Mouse (Mus musculus) urinary bladder, adult 18-20 months (tissue): ENCODE measurements around the gene Tbcc.
A peak's percentile ranks its signal among the peaks of the same experiment; 100 is the strongest.
"Not testable (repeated sequence)": the region's sequence is repeated elsewhere in the genome, so short reads cannot be mapped to it uniquely, and the experiment has no call there.

Experiments
- DNase-seq, 2 experiments: peaks; one replicate each; pipeline ENCODE4 v3.0.0; 2022; ENCODE audit warnings: low spot score in 2 of 2, mixed read lengths in 2 of 2

The Tbcc gene

DNA sequence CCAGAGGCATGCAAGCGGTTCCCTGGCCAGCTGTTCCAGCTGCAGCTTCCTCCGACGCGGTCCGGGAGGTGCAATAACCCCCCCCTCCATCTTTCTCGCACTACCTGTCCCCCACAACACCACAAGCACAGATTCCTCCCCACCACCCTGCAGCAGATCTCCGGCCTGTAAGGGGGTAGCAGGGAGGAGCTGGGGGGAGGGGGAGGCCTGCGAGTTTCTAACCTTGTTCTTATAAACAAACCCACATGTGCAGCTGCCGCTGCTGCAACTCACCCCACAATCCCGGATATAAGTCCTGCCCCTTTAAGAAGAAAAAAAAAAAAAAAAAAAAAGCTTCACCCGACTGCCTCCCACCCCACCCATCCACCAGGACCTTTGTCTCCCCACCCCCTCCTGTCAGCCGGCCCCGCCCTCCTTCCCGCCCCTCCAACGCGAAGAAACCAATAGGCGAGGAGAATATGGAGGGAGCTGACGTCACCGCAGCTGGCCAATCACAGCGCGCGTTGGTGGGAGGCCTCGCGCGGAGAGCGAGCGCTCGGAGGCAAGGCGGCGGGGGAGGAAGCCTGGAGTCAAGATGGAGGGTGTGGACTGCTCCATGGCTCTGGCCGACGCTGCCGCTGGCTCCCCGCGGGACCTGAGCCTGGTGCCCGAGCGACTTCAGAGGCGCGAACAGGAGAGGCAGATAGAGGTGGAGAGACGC lies at the start of gene Tbcc:
TSS of gene Tbcc (plus strand) at position 569 of the 700 bp plus-strand sequence.
- peak; percentile 90 to 96 for DNase-seq

DNA sequence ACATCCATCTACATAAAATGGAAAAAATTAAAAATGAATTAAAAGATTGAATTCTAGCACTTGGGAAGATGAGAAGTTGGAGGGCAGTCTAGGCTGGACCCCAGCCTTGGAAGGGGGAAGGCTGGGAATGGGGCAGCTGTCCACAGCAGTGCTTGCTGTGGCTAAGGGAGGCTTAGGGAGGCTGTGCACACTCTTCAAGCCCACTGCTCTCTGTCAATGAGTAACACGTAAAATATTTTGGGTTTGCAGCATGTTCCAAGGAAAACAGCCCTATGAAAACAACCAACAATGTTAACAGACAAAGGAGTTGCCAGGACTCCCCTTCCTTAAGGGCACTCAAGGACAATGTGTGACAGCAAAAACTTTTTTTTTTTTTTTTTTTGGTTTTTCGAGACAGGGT lies 47.5 kb upstream of the Tbcc start:
- DNase-seq, result no peak

DNA sequence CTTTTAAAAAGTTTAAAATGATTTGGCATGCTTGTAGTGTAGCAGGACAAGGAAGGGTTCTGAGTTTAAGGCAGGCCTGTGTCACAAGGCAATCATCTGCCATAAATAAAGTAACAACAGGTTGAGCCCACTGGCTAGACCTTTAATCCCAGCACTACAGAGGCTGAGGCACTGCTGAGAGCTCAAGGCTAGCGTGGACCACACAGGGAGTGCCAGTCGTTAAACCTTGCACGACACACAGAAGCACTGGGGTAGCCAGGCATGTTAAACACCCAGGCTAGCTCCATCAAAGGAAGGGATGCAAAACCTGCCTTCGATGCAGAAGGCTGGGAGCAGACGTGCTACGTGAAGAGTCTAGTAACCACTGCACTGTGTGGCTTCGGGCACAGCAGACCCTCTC lies 46.8 kb upstream of the Tbcc start:
- DNase-seq, result no peak

DNA sequence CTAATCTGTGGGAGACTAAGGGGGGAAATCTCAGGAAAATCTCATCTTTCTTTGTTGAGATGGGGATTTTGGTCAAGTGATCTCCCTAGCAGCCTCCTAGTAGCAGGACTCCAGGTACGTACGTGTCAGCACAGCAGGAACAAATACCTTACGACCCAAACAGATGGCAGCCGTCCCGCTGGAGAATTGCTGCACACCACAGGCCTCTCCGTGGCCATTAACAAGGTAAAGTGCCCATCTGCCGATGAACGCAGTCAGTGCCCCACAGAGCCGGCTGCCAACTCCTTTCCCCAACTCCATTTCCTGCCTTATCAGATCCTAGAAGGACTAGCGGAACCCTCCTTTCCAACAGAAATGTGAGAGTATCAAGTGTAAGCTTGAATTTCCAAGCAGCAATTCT lies 45.7 kb upstream of the Tbcc start:
- no peak for DNase-seq

DNA sequence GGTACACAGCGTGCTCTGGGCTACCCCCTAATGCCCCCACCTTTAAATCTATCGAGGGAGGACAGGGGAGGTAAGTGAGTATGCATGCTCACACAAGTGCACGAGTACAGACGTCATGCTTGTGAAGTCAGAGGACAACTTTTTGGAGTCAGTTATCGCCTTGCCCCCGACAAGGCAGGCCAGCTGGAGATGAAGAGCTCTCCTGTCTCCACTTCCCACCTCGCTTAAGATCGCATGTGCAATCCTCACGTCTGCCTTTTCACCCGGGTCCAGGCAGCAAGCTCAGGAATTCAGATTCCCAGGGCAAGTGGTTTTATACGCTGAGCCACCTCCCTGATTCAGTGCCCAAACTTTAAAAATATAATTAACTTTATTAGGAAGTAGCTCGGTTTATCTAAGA lies 45.2 kb upstream of the Tbcc start:
- no peak for DNase-seq

DNA sequence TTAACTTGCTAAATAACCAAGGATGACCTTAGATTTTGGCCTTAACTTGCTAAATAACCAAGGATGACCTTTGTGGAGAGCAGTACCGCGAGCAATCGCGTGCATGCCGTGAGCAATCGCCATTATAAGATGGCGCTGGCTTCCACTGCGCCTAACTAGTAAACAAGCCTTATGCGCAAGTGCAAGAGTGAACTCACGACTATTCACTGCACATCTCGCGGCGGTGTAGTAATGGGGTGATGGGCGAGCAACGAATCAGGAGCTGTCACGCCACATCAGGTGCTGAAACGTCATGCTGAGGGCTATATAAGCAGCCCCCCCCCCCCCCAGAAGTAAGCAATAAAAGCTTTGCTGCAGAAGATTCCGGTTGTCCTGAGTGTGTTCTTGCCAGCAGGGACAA lies 43.9 kb upstream of the Tbcc start:
- DNase-seq, result not testable (repeated sequence)

DNA sequence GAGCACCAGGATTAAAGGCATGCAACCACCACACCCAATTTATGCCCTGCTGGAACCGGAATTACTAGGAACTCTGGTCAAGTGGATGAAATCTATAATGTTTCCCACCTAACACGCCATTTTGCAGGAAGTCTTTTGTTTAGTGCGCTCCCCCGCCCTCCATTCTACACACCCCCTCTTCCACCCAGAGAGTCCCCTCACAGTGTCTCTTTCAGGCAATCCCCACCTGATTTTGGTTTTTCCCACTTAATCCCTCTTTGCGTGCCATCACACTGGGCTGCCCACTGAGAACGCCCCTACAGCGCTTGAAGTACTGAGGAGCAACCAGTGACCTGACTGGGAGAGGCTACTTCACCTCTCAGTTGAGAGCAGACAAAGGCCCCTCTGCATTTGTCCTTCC lies 43.3 kb upstream of the Tbcc start:
- no peak for DNase-seq

DNA sequence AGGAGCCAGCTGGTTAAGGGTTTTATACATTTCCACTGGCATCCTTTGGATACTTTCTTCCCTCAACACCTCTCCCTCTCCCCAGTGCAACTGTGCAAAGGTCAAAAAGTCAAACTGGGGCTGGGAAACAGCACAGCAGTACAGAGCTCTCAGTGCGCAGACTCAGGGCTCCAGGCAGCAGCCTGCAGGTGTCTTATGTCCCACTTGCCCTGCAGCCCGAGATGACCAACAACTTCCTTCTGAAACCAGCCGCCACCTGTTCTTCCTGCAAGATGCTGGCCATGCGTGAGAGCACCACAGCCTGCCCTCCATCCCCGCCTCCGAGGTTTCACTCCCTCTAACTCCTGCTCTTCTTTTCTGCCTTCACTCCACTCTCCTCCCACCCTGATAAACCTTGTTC lies 37.8 kb upstream of the Tbcc start:
- no peak for DNase-seq

DNA sequence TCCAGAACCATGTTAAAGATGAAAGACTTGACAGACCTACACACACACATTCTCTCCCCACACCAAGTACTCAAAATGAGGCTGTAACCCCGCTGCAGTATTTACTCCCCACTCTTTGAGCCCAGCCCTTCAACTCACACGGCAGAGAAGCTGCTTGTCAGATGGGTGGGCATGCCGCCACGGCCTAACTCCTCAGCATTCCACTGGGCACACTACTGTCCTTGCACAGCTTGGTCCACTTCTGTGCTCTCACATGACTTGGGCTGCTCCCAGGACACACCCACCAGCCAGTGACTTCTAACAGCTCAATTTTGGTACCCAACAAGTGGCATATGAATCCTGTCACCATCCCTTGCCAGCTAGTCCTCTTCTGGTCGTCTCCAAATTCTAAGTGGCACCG lies 37.2 kb upstream of the Tbcc start:
- peak in 1 of 2 experiments; percentile 37 for DNase-seq

DNA sequence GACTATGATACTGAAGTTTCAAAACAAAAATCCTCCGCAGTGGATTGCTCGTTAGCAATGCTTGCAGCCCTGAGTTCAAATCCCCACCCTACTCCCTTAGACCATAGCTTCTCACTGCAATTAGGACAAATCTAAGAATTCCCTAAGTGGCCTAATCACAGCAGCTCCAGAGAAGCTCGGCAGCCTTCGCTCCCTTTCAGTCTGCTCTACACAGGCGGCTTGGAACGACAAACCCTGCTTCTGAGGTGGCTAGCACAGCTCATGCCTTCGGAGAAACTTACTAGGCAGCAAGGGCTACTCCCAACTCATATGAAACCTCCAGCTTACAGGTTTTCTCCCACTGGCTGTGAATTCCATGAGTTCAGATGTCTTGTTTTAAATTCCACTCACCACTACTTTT lies 36.4 kb upstream of the Tbcc start:
- no peak for DNase-seq

DNA sequence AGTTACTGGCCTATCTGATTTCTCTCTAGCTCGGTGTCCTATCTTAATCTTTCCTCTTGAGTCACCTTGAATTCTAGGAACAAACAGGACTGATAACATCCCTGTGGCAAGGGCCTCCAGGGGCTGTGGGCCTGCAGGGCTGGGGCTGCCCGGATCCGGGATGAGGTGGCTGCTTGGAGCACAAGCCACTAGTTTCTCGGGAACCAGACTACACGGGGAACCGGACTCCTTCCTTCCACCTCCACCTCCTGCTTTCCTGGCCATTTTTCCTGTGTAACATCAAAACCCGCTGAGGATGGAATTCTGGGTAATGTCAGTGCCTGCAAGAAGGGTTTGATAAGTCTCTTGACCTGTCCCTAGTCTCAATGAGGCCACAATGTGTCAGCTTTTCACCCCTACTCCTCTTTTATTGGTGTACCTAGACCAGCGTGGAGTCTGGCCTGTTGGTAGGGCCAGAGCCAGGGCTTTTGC lies 35.8 kb upstream of the Tbcc start:
- no peak for DNase-seq

DNA sequence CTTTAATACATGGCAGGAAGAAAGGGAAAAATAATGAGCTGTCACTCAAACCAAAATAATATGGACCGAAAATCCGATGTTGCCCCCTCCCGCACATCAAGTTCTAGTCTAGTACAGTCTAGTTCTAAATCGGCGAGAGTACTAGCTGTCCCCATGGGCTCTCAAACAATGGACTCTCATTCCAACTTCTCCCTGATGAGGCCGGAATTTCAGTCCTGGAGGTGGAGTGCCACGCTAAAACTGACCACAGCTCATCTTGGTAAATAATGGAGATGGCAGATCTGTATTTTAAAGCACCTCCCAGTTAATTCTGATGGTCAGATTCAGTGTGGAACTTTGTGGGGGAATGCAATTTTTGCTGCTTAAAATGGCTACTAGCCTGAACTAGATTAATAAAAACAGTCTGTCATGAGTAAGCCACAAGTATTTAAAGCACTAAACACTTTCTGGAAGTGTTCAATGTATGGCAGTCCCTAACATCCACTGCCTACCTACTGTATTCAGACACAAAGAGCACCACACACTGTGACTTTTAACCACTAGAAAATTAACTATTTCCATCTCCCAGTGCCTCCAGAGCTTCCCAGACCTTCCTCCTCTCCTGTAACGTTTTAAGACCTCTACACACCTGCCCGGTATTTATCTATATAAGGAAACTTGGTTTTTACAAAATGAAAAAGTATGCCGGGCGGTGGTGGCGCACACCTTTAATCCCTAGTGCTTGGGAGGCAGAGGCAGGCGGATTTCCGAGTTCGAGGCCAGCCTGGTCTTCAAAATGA lies 35.0 kb upstream of the Tbcc start:
- no peak for DNase-seq

DNA sequence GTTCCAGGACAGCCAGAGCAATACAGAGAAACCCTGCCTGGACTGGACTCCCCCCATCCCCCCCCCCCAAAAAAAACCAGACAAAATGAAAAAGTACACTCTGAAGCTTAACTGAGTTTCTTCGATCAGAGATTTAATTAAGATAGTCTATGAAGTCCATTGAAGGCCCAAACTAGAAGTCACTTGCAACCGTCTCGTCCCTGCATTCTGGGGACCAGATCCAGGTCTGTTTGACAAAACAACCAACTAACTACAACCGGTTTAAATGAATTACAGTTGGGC lies 34.4 kb upstream of the Tbcc start:
- DNase-seq, result no peak

DNA sequence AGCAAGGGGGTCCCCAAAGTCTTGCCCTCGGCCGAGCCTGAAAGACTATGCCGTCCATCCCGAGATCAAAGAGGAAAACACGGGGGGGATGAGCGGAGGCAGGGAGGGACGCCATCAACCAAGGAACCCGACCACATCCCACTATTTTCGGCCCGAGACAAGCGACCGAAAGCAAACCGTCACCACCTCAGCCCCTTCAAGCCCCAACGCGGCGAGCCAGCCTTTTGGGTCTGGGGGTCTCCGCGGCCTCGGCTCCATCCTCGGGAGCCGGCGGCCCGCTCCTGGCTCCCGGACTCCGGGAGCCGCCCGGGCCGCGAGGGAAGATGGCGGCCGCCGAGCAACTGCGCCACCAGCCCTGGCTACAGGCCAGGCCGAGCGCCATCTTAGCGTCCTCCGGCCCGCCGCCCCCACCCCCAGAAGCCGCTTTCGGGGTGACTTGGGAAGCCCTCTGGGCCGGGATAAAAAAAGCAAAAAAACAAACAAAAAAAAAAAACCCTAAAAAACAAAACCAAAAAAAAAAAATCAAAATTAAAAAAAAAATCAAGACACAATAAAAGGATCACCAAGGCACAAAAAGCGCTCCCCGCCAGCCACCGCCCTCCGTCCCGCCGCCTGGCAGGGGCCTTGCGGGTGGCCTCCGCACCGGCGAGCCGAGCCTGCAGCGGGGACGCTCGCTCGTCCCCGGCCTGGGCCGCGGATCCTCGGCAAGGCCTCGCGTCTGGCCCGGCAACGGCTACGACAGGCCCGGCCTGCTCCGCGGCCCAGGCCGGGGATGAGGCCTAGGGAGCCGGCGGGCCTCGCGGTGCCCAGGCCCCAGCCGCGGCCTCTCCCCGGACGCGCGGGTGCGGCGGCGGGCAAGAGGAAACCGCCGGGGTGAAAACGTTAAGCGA lies 33.8 kb upstream of the Tbcc start:
- peak; percentile 69 for DNase-seq

DNA sequence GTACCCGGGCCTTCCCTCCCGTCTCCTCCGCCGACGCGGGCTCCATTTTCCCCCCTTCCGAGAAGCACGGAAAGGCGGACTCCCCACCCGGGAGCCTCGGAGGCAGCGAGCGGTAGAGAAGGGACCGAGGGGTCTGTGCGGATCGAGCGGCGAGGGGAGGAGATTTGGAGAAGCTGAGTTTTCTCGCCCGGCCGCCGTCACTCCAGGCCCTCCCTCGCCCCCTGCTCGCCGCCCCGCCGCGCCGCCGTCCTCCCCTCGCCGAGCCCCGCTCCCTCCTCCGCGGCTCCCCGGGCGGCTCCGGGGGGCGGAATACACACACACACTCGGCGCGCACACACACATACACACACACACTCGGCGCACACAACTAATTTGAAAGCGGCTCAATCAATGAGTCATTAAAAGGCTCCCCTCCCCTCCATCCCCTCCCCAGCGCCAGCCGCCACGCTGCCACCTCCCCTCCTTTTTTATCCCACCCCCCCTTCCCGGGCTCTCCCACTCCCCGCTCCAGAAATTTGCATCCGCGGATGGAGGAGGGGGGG lies 33.1 kb upstream of the Tbcc start:
- peak; percentile 65 to 77 for DNase-seq

DNA sequence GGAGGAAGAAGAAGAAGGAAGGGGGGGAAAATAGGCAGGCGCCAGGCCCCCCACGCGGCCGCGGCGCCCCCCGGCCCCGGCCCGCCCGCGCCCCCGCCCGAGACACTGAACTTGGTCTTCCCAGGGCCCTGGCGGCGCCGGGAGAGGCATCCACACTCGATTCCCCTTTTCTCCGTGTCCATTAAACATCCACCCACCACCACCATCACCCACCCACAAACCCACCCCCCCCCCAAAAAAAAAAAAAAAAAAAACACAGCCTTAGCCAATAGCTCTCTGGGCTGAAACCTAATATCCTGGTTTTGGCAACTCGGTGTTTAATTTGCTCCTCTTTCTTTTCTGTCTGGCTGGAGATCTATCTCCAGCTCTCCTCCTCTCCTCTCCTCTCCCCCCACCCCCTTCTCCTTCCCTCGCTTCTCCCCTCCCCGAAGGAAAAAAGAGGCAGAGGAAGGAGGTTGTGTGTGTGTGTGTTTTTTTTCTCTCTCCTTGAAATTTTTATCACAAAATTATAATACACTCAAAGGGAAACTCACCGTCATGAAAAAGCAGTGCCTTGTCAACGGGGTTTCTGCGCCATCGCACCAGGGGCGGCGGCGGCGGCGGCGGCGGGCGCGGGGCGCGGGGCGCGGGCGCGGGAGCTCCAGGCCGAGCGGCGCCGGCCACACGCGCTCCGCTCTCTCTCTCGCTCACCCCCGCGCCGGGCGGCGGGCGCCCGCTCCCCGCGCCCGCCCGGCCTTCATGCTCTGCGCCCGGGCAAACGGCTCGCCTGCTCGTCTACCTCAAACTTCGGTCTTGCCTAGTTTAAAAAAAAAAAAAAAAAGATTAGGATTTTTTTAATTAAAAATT lies 32.4 kb upstream of the Tbcc start, which contains the start of gene Bicral:
TSS of gene Bicral (minus strand) at position 580 of the 846 bp plus-strand sequence.
- peak; percentile 56 to 72 for DNase-seq

DNA sequence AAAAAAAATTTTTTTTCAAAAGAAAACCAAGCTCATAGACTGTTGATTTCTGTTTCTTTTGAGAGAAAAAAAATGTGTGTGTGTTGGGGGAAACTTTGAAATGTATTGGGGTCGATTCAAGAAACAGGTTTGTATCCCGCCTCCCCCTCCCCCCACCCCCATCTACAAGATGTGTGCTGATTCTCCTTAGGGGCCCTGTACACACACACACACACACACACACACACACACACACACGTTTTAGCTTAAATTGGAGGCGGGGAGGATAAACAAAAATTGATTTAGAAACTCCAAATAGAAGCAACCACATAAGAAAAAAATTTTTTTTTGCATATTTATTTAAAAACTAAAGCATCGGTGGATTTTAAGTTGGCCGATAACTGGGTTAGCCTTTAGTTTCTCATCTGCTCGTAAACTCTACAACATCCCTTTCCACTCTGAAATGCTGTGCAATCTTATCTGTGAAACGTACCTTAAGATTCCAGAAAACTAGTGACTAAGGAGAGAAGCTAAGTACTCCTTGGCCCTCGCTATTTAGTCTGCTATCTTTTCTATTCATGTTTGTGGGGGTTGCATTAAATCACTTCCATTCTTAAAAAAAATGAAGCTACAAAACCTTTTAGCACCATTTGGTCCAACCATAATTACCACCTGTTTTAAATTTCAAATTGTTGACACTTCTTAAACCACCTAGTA lies 31.6 kb upstream of the Tbcc start:
- no peak for DNase-seq

DNA sequence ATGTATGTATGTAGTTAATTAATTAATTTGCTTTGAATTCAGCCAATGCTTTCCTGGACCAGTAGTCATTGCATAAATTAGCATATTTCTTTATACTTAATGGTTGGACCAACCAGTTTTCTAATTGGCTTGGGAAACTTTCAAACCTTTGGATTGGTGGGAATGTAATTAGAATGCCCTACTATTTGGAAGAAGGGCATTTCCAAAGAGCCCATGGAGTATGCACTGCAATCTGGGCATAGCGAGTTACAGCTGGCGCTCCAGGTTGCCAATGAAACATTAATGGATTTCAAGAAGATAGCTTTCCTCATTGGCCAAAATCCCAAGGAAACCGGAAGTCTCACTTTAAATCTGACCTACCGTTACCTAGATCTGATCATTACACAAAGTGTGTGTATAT lies 30.4 kb upstream of the Tbcc start:
- no peak for DNase-seq

DNA sequence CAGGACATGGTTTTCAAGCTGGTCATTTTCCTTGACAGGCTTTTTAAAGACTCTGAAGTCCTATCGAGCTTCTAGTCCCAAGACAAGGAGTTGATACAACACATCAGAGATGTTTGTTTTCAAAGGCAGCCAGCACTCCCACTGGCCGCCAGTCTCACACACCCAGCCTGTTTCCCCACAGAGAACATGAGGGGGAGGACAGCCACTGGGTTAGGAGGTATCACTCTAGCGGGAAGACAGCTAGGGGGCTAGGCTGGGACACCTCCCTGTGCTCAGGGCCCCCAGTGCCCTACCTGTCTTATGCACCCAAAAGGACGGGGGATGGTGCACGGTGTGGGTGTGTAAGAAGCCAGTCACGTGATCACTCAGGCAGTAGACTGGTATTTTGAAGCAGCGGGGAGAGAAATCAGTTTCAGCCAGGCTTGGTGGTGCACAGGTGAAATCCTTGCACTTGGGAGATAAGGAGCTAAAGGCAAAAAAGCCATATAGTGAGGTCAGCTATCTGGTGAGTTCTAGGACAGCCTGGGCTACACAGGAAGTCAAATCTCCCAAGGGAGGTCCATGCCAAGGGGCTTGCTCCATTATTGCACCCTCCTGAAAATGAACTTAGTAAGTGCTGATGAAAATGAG lies 25.8 kb upstream of the Tbcc start:
- no peak for DNase-seq

DNA sequence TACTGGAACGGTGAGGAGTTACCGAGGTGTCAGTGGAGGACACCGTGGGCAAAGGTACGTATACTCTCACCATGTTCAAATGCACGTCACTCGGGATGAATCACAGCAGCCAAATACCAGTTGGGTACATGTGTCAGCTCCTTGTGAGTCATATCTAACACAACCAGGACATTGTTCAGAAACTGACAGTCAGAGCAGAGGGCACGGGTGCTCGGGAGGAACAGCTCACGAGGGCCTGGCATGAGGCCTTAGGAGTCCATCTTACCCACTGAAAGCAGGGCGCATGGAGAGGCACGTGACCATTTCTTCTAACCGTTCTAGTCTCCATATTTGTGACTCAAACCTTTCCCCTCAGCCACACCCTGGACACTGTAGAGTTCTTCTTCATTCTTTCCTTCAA lies 23.6 kb upstream of the Tbcc start:
- DNase-seq, result peak in 1 of 2 experiments; percentile 46
